Mouse (Mus musculus) myocyte (in vitro differentiated cells): ENCODE measurements around the gene Pigp. TPM values are rescaled to one million over a fixed set of nuclear protein-coding genes. Genes with fewer than 3 reads are reported as not detected.
A peak's percentile ranks its signal among the peaks of the same experiment; 100 is the strongest.

Experiments
- H3K27me3 ChIP-seq: one replicate; pipeline ENCODE4 v1.6.1; 2011; ENCODE audit not compliant: control insufficient read depth, insufficient read depth, insufficient read length
- H3K36me3 ChIP-seq: one replicate; pipeline ENCODE4 v1.6.1; 2011; ENCODE audit not compliant: control insufficient read depth, insufficient read depth
- H3K4me2 ChIP-seq: one replicate; pipeline ENCODE4 v1.6.1; 2011; ENCODE audit warnings: low read depth, control low read depth
- H3K4me3 ChIP-seq: one replicate; pipeline ENCODE4 v1.5.1; 2011; ENCODE audit warnings: mild to moderate bottlenecking, control low read depth, moderate library complexity
- H3K79me2 ChIP-seq: one replicate; pipeline ENCODE4 v1.6.1; 2011; ENCODE audit not compliant: control insufficient read depth, insufficient read depth
- H3ac ChIP-seq: one replicate; pipeline ENCODE4 v1.6.1; 2011; ENCODE audit not compliant: control insufficient read depth, insufficient read length
- CEBPB ChIP-seq: IDR thresholded peaks from 2 replicates; pipeline ENCODE4 v1.6.1; 2011; ENCODE audit warnings: mild to moderate bottlenecking, moderate library complexity; ENCODE audit not compliant: poor library complexity, insufficient read depth, severe bottlenecking
- E2F4 ChIP-seq: IDR thresholded peaks from one replicate; pipeline ENCODE4 v1.6.1; 2011; ENCODE audit warnings: mild to moderate bottlenecking, control low read depth, moderate library complexity; ENCODE audit not compliant: insufficient read depth
- MAX ChIP-seq: IDR thresholded peaks from one replicate; pipeline ENCODE4 v1.6.1; 2011; ENCODE audit warnings: low read depth, mild to moderate bottlenecking, control low read depth
- MYOD1 ChIP-seq, 3 experiments: IDR thresholded peaks; one replicate each; pipeline ENCODE4 v1.6.1; 2011; ENCODE audit warnings: control low read depth in 2 of 3, low read depth in 2 of 3, mild to moderate bottlenecking in 2 of 3, moderate library complexity in 1 of 3; ENCODE audit not compliant: insufficient read length in 2 of 3, control insufficient read depth in 1 of 3
- MYOG ChIP-seq, 3 experiments: IDR thresholded peaks; one replicate each; pipeline ENCODE4 v1.6.1; 2011; ENCODE audit warnings: control low read depth in 2 of 3, low read depth in 2 of 3, mild to moderate bottlenecking in 2 of 3; ENCODE audit not compliant: insufficient read length in 2 of 3, control insufficient read depth in 1 of 3, insufficient read depth in 1 of 3
- POLR2A ChIP-seq: IDR thresholded peaks from one replicate; pipeline ENCODE4 v1.6.1; 2011; ENCODE audit warnings: low read depth, mild to moderate bottlenecking, control low read depth, moderate library complexity; ENCODE audit not compliant: insufficient read length
- POLR2AphosphoS2 ChIP-seq: IDR thresholded peaks from one replicate; pipeline ENCODE4 v1.6.1; 2011; ENCODE audit warnings: low read depth, control low read depth; ENCODE audit not compliant: insufficient read length
- REST ChIP-seq: IDR thresholded peaks from one replicate; pipeline ENCODE4 v1.6.1; 2011; ENCODE audit warnings: mild to moderate bottlenecking, control low read depth, moderate library complexity; ENCODE audit not compliant: insufficient read depth, insufficient read length
- SRF ChIP-seq: IDR thresholded peaks from one replicate; pipeline ENCODE4 v1.6.1; 2011; ENCODE audit warnings: low read depth; ENCODE audit not compliant: control insufficient read depth, insufficient read length
- TCF12 ChIP-seq: IDR thresholded peaks from one replicate; pipeline ENCODE4 v1.6.1; 2011; ENCODE audit warnings: mild to moderate bottlenecking, control low read depth; ENCODE audit not compliant: poor library complexity, insufficient read depth, severe bottlenecking
- TCF3 ChIP-seq: IDR thresholded peaks from one replicate; pipeline ENCODE4 v1.6.1; 2011; ENCODE audit warnings: low read depth, control low read depth; ENCODE audit not compliant: insufficient read length
- USF1 ChIP-seq: IDR thresholded peaks from one replicate; pipeline ENCODE4 v1.6.1; 2011; ENCODE audit warnings: low read depth, mild to moderate bottlenecking, control low read depth, moderate library complexity
- polyA plus RNA-seq: library from polyadenylated mRNA; unstranded; fragments of >200 nt; fragmentation: generic; extraction: Trizol; gene quantifications from one replicate; pipeline ENCODE4 v1.2.1, GENCODE M21; 2012; ENCODE audit warnings: missing spikeins

Gene Pigp
- polyA plus RNA-seq, 1 experiment: 63.2 TPM

DNA sequence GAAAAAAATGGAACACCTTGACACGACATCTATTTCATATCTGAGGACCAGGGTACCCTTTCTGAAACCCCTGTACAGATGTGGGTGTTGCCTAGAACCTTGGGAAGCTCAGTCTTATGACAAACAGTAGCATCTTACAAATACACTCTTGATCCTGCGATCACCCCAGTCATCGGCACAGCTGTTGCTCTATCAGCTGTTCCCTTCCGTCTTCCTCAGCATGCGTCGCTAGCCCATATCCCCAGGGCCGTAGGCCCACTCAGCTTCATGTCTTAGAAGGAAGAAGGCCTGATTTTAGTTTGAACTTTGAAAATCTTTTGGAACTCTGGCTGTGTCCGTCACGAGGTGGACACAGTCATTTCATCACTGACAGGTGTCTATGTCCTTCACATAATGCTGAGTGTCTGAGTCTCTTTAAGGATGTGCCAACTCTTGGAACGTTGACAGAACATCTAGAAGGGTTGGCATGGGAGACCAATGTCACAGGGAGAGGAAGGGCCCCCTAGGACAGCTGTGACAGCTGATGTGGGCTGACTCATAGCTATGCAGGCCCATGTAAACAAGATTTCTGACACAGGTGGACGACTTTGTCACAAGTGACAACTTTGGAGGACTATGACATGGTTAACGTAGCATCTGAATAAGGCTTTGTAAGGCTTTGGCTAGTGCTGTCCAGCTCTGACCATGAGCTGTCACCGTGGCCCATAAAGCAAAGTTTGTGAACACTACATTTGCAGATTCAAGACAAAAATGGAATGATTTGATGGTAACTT, 10.9 kb downstream of the Pigp start:
- no peaks in the 10 kb centered on the region for H3K36me3 ChIP-seq
- TF ChIP-seq USF1 (no peak), MAX (no peak), TCF3 (peak; percentile 96), REST (no peak), CEBPB (no peak), E2F4 (no peak), SRF (no peak), POLR2AphosphoS2 (no peak), MYOG (IDR thresholded peaks at IDR 0.05; ENCODE audit: control insufficient read depth in 1 of 3, insufficient read depth in 1 of 3, insufficient read length in 2 of 3, low read depth in 2 of 3) (peak; percentile 88 to 99 (median 96)), TCF12 (peak; percentile 98), MYOD1 (IDR thresholded peaks at IDR 0.05; ENCODE audit: control insufficient read depth in 1 of 3, insufficient read length in 2 of 3, low read depth in 2 of 3) (peak; percentile 95 to 99 (median 99))
- peak overlapping the region; percentile 53 for H3K4me2 ChIP-seq

DNA sequence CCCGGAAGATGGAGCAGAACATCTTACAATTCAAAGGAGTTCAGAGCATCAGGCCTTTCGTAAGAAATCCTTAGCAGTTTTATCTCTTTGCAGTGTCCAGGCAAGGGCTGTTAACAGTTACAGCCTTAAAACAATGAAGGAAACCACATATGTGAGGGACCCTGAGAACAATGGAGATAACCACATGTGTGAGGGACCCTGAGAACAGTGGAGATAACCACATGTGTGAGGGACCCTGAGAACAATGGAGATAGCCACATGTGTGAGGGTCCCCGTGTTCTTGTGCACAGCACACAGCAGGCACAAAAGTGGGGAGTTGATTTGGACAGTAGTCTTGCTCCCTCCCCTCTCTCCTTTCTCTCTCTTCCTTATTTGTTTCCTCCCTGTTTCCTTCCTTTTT, 13.6 kb downstream of the Pigp start:
- no peak overlapping the region for H3K4me2 ChIP-seq
- no peak overlapping the region for H3ac ChIP-seq
- H3K36me3 ChIP-seq: no peaks in the 10 kb centered on the region
- no peaks in the 10 kb centered on the region for H3K27me3 ChIP-seq
- H3K79me2 ChIP-seq: no peaks in the 10 kb centered on the region
- H3K4me3 ChIP-seq: no peak overlapping the region
- TF ChIP-seq POLR2AphosphoS2: no peak
- no peak for TF ChIP-seq POLR2A
- TF ChIP-seq TCF3: no peak
- TF ChIP-seq REST: no peak
- no peak for TF ChIP-seq E2F4
- TF ChIP-seq MYOG (IDR thresholded peaks at IDR 0.05; ENCODE audit: control insufficient read depth in 1 of 3, insufficient read depth in 1 of 3, insufficient read length in 2 of 3, low read depth in 2 of 3): no peak
- no peak for TF ChIP-seq CEBPB
- TF ChIP-seq SRF: no peak
- no peak for TF ChIP-seq MAX
- TF ChIP-seq TCF12: no peak
- TF ChIP-seq MYOD1 (IDR thresholded peaks at IDR 0.05; ENCODE audit: control insufficient read depth in 1 of 3, insufficient read length in 2 of 3, low read depth in 2 of 3): no peak

More for the DNA sequence above, 10.9 kb downstream of the Pigp start:
- Histone ChIP-seq H3K4me3 (no peak overlapping the region), H3ac (no peak overlapping the region), H3K79me2 (no peaks in the 10 kb centered on the region), H3K27me3 (no peaks in the 10 kb centered on the region)

DNA sequence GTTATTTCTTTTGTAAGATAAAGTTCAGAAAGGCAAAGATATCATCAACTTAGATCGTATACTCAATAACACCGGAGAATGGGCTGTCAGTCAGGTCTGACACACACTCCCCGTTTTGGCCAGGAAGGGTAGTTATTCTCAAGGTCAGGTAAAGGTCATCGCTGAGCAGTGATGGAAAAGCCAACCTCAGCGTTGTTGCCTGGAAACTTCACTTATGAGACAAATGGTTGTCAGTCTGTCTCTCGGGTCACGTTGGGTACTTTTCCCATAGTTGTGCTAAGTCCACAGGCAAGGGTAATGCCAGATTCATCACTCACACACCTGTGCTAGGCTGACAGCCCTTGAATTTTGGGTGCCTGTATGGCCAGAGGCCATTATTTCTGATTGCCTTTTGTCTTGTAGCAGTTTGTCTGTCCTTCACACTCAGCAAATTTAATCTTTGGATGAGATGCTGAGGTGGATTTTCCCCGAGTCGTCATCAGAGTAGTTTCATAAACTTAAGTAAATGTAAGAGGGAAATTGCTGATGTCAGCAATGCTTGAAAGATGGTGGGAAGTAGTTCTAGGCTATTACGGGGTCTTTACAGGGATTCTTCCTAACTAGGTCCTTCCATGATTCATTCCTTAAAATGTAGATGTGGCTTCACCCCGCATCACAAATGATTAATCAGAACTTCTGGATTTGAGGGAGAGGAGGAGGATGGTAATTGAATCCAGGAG, 14.7 kb downstream of the Pigp start:
- H3K4me3 ChIP-seq: no peak overlapping the region
- H3K79me2 ChIP-seq: no peaks in the 10 kb centered on the region
- TF ChIP-seq POLR2AphosphoS2: no peak
- no peak for TF ChIP-seq CEBPB
- TF ChIP-seq MYOG (IDR thresholded peaks at IDR 0.05; ENCODE audit: control insufficient read depth in 1 of 3, insufficient read depth in 1 of 3, insufficient read length in 2 of 3, low read depth in 2 of 3): no peak
- no peak for TF ChIP-seq TCF3
- no peak for TF ChIP-seq MAX
- TF ChIP-seq TCF12: no peak
- no peak for TF ChIP-seq E2F4
- TF ChIP-seq SRF: no peak
- H3ac ChIP-seq: no peak overlapping the region
- H3K27me3 ChIP-seq: no peaks in the 10 kb centered on the region
- no peak overlapping the region for H3K4me2 ChIP-seq
- H3K36me3 ChIP-seq: no peaks in the 10 kb centered on the region

DNA sequence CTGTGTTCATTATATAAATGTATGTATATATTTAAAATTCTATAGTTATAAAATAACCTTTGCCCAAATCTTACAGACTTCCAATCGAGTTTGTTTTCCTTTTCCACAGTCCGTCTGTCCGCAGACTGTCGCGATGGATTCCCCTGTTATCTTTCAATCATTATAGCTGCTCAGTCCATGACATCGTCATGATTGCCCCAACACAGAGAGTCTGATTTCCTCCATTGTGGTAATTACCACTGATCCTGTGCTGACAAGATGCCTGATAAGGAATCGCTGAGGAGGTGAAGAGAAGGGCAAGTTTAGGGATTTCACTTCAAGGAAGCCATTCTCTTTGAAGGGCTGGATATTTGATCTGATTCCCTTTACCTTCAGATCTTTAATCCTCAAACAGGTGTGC, 15.6 kb downstream of the Pigp start:
- Histone ChIP-seq H3K4me2 (no peak overlapping the region), H3K79me2 (no peaks in the 10 kb centered on the region), H3K4me3 (no peak overlapping the region), H3K27me3 (no peaks in the 10 kb centered on the region), H3K36me3 (no peaks in the 10 kb centered on the region), H3ac (no peak overlapping the region)
- TF ChIP-seq SRF: no peak
- no peak for TF ChIP-seq USF1
- no peak for TF ChIP-seq TCF12
- no peak for TF ChIP-seq TCF3
- no peak for TF ChIP-seq REST
- no peak for TF ChIP-seq POLR2A
- no peak for TF ChIP-seq MYOG (IDR thresholded peaks at IDR 0.05; ENCODE audit: control insufficient read depth in 1 of 3, insufficient read depth in 1 of 3, insufficient read length in 2 of 3, low read depth in 2 of 3)
- TF ChIP-seq POLR2AphosphoS2: no peak
- no peak for TF ChIP-seq CEBPB
- TF ChIP-seq E2F4: no peak
